25 mouse cellular contexts compared by ENCODE assay signal in genomic region chr13:15850358-15850757, GRCm38 (mm10).
DNase-seq lines count a peak whose midpoint lies in the region; ATAC-seq and TF ChIP-seq lines count a peak whose summit lies in the region.
"Had no signal": no experiment of that assay in that cellular context is flagged by ENCODE, and none has a peak within 500 bp of the region (broad histone marks: within the 10 kb centered on the region; RNA-seq: fewer than 3 reads in every experiment).

No protein-coding gene starts in this region.

- no peaks in the 10 kb centered on the region for H3K9me3 ChIP-seq in kidney, postnatal 0 days (replicated peaks; ENCODE audit: low read length)
- H3K9me3 ChIP-seq: embryonic facial prominence, embryonic 12.5 days; embryonic facial prominence, embryonic 15.5 days; G1E; hindbrain, embryonic 12.5 days; hindbrain, embryonic 15.5 days had no signal

- H3K4me3 ChIP-seq in kidney, postnatal 0 days (replicated peaks; ENCODE audit: low read depth, low read length), result no peak overlapping the region
- H3K4me3 ChIP-seq in thymus, adult 2 months (ENCODE audit: control insufficient read depth, insufficient read depth, low read length), result no peak overlapping the region
- H3K4me3 ChIP-seq: embryonic facial prominence, embryonic 12.5 days; embryonic facial prominence, embryonic 15.5 days; hindbrain, embryonic 12.5 days; hindbrain, embryonic 15.5 days had no signal

- ATAC-seq in kidney, postnatal 0 days (replicated peaks; ENCODE audit: low FRiP score, low read depth), result no peak
- ATAC-seq in common myeloid progenitor, adult 5-6 weeks (replicated peaks; ENCODE audit: low read depth, poor library complexity, severe bottlenecking), result peak; percentile 62
- peak; percentile 67 for ATAC-seq in megakaryocyte, adult 5-6 weeks (ENCODE audit: poor library complexity, severe bottlenecking)
- ATAC-seq in frontal cortex, adult (ENCODE audit: low TSS enrichment), result no peak
- ATAC-seq: forebrain, postnatal 0 days; Patski had no signal

- no peaks in the 10 kb centered on the region for H3K4me1 ChIP-seq in kidney, postnatal 0 days (replicated peaks; ENCODE audit: insufficient read depth, low read length)
- H3K4me1 ChIP-seq in thymus, adult 2 months (replicated peaks; ENCODE audit: control insufficient read depth, insufficient read depth, low read length), result peaks cover 6% of the 10 kb centered on the region; the same call in 1 of the 2 replicates
- H3K4me1 ChIP-seq: embryonic facial prominence, embryonic 12.5 days; embryonic facial prominence, embryonic 15.5 days; hindbrain, embryonic 12.5 days; hindbrain, embryonic 15.5 days had no signal

- no peaks in the 10 kb centered on the region for H3K27me3 ChIP-seq in kidney, postnatal 0 days (ENCODE audit: insufficient read depth, low read length)
- no peaks in the 10 kb centered on the region for H3K27me3 ChIP-seq in thymus, adult 2 months (ENCODE audit: control insufficient read depth, insufficient read depth, low read length)
- H3K27me3 ChIP-seq: CH12.LX; embryonic facial prominence, embryonic 12.5 days; embryonic facial prominence, embryonic 15.5 days; hindbrain, embryonic 12.5 days; hindbrain, embryonic 15.5 days; Patski had no signal

- no peak overlapping the region for H3K27ac ChIP-seq in kidney, postnatal 0 days
- H3K27ac ChIP-seq in thymus, adult 2 months (ENCODE audit: control insufficient read depth, insufficient read depth, low read length), result no peak overlapping the region
- H3K27ac ChIP-seq: embryonic facial prominence, embryonic 12.5 days; embryonic facial prominence, embryonic 15.5 days; hindbrain, embryonic 12.5 days; hindbrain, embryonic 15.5 days had no signal

- 71% methylated on average over 2 of the region's 2 CpGs for WGBS in kidney, postnatal 0 days
- WGBS in thymus, adult 2 months, result 47% methylated on average over 2 of the region's 2 CpGs

- H3K9ac ChIP-seq in kidney, postnatal 0 days (ENCODE audit: low read depth, low read length), result no peak overlapping the region
- H3K9ac ChIP-seq: embryonic facial prominence, embryonic 12.5 days; embryonic facial prominence, embryonic 15.5 days; forebrain, postnatal 0 days; hindbrain, embryonic 12.5 days; hindbrain, embryonic 15.5 days had no signal

- no peak for TF ChIP-seq POLR2A in thymus, adult 2 months (IDR thresholded peaks at IDR 0.05; ENCODE audit: control insufficient read depth, extremely low read depth, insufficient read depth, low read length, poor library complexity)

- no peak overlapping the region for H3K4me2 ChIP-seq in kidney, postnatal 0 days (ENCODE audit: low read length)
- H3K4me2 ChIP-seq: embryonic facial prominence, embryonic 12.5 days; embryonic facial prominence, embryonic 15.5 days; heart, embryonic 11.5 days; hindbrain, embryonic 12.5 days; hindbrain, embryonic 15.5 days had no signal

- no peak for TF ChIP-seq CTCF in kidney, postnatal 0 days (IDR thresholded peaks at IDR 0.05; ENCODE audit: low read depth)
- TF ChIP-seq CTCF in thymus, adult 2 months (IDR thresholded peaks at IDR 0.05; ENCODE audit: borderline replicate concordance, control insufficient read depth, extremely low read depth, insufficient read depth, low read length, poor library complexity), result no peak

- H3K36me3 ChIP-seq in kidney, postnatal 0 days (ENCODE audit: insufficient read depth, low read length), result no peaks in the 10 kb centered on the region
- H3K36me3 ChIP-seq in thymus, adult 2 months (ENCODE audit: control insufficient read depth, insufficient read depth, low read length), result no peaks in the 10 kb centered on the region
- H3K36me3 ChIP-seq: embryonic facial prominence, embryonic 12.5 days; embryonic facial prominence, embryonic 15.5 days; G1E; hindbrain, embryonic 12.5 days; hindbrain, embryonic 15.5 days had no signal

- DNase-seq in kidney, postnatal 0 days (ENCODE audit: low spot score), result peak; percentile 11
- DNase-seq in kidney, adult 11 months, result no peak
- DNase-seq in 416B (ENCODE audit: low read depth), result peak; percentile 8
- no peak for DNase-seq in thymus, adult 2 months
- DNase-seq in T-cell, adult 2 months (ENCODE audit: low spot score), result no peak
- DNase-seq: adrenal gland, adult 2 months; adrenal gland, postnatal 14 days; B cell, adult 2 months; cerebellum, adult 18-20 months; cerebellum, adult 9-10 months; cerebellum, postnatal 14 days; forebrain, postnatal 0 days; gastrocnemius, postnatal 36 days; heart, adult 11 months had no signal

Comparison
In these comparisons a context has a peak if more than half of its experiments do, and no peak if none do; other contexts are left out.
1. DNase-seq: peak in kidney, postnatal 0 days (single experiment) and 416B (single experiment); none in kidney, adult 11 months (single experiment), thymus, adult 2 months (single experiment) and T-cell, adult 2 months (single experiment).
2. ATAC-seq: peak in common myeloid progenitor, adult 5-6 weeks (single experiment) and megakaryocyte, adult 5-6 weeks (single experiment); none in kidney, postnatal 0 days (single experiment) and frontal cortex, adult (single experiment).